Mouse (Mus musculus) erythroblast, embryonic 14.5 days (primary cell): ENCODE measurements around the gene Arhgap35. TPM values are rescaled to one million over a fixed set of nuclear protein-coding genes. Genes with fewer than 3 reads are reported as not detected.
"Not testable (repeated sequence)": the region's sequence is repeated elsewhere in the genome, so short reads cannot be mapped to it uniquely, and the experiment has no call there.

Source experiments
- H3K27me3 ChIP-seq: 2 replicates; pipeline ENCODE4 v1.6.1; 2012; ENCODE audit warnings: inconsistent platforms; ENCODE audit not compliant: control insufficient read depth
- H3K36me3 ChIP-seq: 2 replicates; pipeline ENCODE4 v1.6.1; 2012; ENCODE audit warnings: mild to moderate bottlenecking, inconsistent platforms; ENCODE audit not compliant: control insufficient read depth
- H3K4me1 ChIP-seq: 2 replicates; pipeline ENCODE4 v1.6.1; 2012; ENCODE audit warnings: inconsistent platforms; ENCODE audit not compliant: control insufficient read depth
- H3K4me3 ChIP-seq: replicated peaks from 2 replicates; pipeline ENCODE3; 2012; ENCODE audit warnings: moderate library complexity, mild to moderate bottlenecking, inconsistent platforms
- H3K9me3 ChIP-seq: 2 replicates; pipeline ENCODE4 v1.6.1; 2012; ENCODE audit warnings: low read length, inconsistent platforms, mixed read lengths; ENCODE audit not compliant: control insufficient read depth
- GATA1 ChIP-seq: IDR thresholded peaks from 2 replicates; pipeline ENCODE4 v1.6.1; 2012; ENCODE audit warnings: low read length, inconsistent platforms, mixed read lengths
- TAL1 ChIP-seq: IDR thresholded peaks from 3 replicates; pipeline ENCODE4 v1.6.1; 2012; ENCODE audit warnings: low read length, inconsistent platforms, mixed read lengths
- polyA plus RNA-seq: library from polyadenylated mRNA; stranded (reverse); fragments of >175 nt; gene quantifications from 2 replicates; pipeline ENCODE4 v1.2.3, GENCODE M21; 2012

The Arhgap35 gene
- polyA plus RNA-seq, 1 experiment: 0.04 TPM

GRCm38 (mm10) chr7:16610345-16610744 is 4.4 kb downstream of the Arhgap35 start:
- H3K36me3 ChIP-seq: no peaks in the 10 kb centered on the region
- TF ChIP-seq GATA1 (no peak), TAL1 (no peak)
- H3K27me3 ChIP-seq: peaks cover 22% of the 10 kb centered on the region
- peaks cover 21% of the 10 kb centered on the region for H3K4me1 ChIP-seq
- H3K9me3 ChIP-seq: no peaks in the 10 kb centered on the region; the same call in 1 of the 2 replicates
- no peak overlapping the region for H3K4me3 ChIP-seq

DNA sequence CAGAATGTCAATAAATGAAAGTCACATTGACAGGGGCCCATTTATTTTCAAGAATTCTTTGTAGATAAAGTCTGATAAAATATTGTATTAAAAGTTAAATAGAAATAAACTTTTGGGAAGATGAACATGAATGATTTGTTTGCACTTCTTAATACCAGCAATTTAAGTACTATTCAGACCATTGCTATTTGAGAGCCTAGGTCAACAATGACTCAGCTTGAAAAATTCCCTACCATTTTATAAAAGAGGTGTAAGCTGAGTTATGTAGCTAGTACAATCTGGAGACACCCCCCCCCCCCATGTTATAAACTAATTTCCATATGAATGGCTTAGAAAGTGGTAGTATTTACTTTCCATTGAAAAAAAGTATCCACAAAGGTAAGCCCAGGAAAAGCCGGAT is 5.8 kb downstream of the Arhgap35 start:
- Histone ChIP-seq H3K27me3 (peaks cover 12% of the 10 kb centered on the region), H3K4me1 (peaks cover 9% of the 10 kb centered on the region), H3K4me3 (no peak overlapping the region), H3K36me3 (no peaks in the 10 kb centered on the region), H3K9me3 (no peaks in the 10 kb centered on the region)
- TF ChIP-seq GATA1 (no peak), TAL1 (no peak)

- Histone ChIP-seq H3K4me1 (peaks cover 2% of the 10 kb centered on the region), H3K36me3 (no peaks in the 10 kb centered on the region), H3K4me3 (no peak overlapping the region), H3K9me3 (no peaks in the 10 kb centered on the region), H3K27me3 (peaks cover 3% of the 10 kb centered on the region)
- TF ChIP-seq TAL1: no peak
- no peak for TF ChIP-seq GATA1
These were observed 6.7 kb downstream of the Arhgap35 start for GRCm38 (mm10) chr7:16608046-16608445.

- not testable (repeated sequence) for H3K4me1 ChIP-seq, H3K4me3 ChIP-seq, H3K27me3 ChIP-seq, H3K36me3 ChIP-seq, H3K9me3 ChIP-seq
These were observed 8.0 kb downstream of the Arhgap35 start for GRCm38 (mm10) chr7:16606808-16607207.

- H3K4me1 ChIP-seq: peaks cover 15% of the 10 kb centered on the region
- no peak for TF ChIP-seq GATA1
- TF ChIP-seq TAL1: no peak
- no peaks in the 10 kb centered on the region for H3K9me3 ChIP-seq
- H3K27me3 ChIP-seq: no peaks in the 10 kb centered on the region
- no peak overlapping the region for H3K4me3 ChIP-seq
- H3K36me3 ChIP-seq: no peaks in the 10 kb centered on the region
These were observed 10.7 kb downstream of the Arhgap35 start for GRCm38 (mm10) chr7:16604141-16604540.

DNA sequence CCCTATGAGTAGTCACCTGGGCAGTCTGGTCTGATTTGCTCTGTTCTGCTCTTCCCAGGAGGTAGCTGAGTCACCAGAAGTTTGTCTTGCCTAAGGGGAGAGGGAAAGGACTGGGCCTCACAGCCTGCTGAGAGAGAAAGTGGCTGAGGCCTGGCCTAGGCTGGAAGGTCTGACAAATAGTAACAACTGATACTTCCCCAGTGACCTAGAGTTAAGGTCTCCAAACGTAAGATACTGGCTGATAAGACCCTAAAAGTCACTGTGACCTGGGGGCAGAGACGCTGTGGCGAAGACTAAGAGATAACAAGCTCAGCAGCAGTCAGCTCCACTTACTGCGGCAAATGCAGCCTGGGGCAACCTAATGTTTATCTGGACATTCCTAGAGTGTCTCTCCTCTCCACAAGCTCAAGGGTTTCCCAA is 13.1 kb downstream of the Arhgap35 start:
- Histone ChIP-seq H3K9me3 (no peaks in the 10 kb centered on the region), H3K4me1 (peaks cover 15% of the 10 kb centered on the region), H3K4me3 (no peak overlapping the region), H3K36me3 (no peaks in the 10 kb centered on the region), H3K27me3 (no peaks in the 10 kb centered on the region)
- no peak for TF ChIP-seq GATA1
- TF ChIP-seq TAL1: no peak

GRCm38 (mm10) chr7:16599006-16599405 is 15.8 kb downstream of the Arhgap35 start:
- no peaks in the 10 kb centered on the region for H3K9me3 ChIP-seq
- TF ChIP-seq TAL1 (no peak), GATA1 (no peak)
- H3K4me3 ChIP-seq: no peak overlapping the region
- H3K36me3 ChIP-seq: no peaks in the 10 kb centered on the region
- peaks cover 15% of the 10 kb centered on the region for H3K4me1 ChIP-seq
- H3K27me3 ChIP-seq: no peaks in the 10 kb centered on the region

- no peaks in the 10 kb centered on the region for H3K4me1 ChIP-seq
- no peaks in the 10 kb centered on the region for H3K9me3 ChIP-seq
- H3K4me3 ChIP-seq: no peak overlapping the region
- no peak for TF ChIP-seq TAL1
- no peak for TF ChIP-seq GATA1
- no peaks in the 10 kb centered on the region for H3K36me3 ChIP-seq
- no peaks in the 10 kb centered on the region for H3K27me3 ChIP-seq
These were observed 23.5 kb downstream of the Arhgap35 start for GRCm38 (mm10) chr7:16591292-16591691.

GRCm38 (mm10) chr7:16587649-16588048 is 27.1 kb downstream of the Arhgap35 start:
- Histone ChIP-seq H3K4me3 (no peak overlapping the region), H3K27me3 (no peaks in the 10 kb centered on the region), H3K4me1 (peaks cover 3% of the 10 kb centered on the region; the same call in 1 of the 2 replicates), H3K9me3 (no peaks in the 10 kb centered on the region), H3K36me3 (no peaks in the 10 kb centered on the region)
- no peak for TF ChIP-seq TAL1
- TF ChIP-seq GATA1: no peak

DNA sequence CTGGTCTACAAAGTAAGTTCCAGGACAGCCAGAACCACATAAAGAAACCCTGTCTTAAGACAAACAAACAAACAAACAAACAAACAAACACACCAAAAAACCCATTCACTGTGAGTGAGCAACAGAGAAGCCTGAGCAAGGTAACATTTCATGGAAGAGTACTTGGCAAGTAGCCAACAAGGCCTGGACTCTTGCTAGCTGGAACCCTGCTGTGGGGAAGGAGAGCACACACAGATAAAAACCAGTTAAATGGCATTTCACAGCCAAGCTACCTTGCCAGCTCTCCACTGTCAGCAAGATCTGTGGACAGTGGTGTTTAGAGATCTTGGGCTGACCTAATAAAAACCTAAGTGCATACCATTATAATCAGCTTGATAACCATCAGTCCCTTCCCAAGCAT is 30.4 kb downstream of the Arhgap35 start:
- no peak for TF ChIP-seq TAL1
- no peak for TF ChIP-seq GATA1
- Histone ChIP-seq H3K9me3 (no peaks in the 10 kb centered on the region), H3K4me3 (no peak overlapping the region), H3K4me1 (peaks cover 11% of the 10 kb centered on the region), H3K27me3 (no peaks in the 10 kb centered on the region), H3K36me3 (no peaks in the 10 kb centered on the region)
